24 mouse cellular contexts compared by ENCODE assay signal in the genomic region with DNA sequence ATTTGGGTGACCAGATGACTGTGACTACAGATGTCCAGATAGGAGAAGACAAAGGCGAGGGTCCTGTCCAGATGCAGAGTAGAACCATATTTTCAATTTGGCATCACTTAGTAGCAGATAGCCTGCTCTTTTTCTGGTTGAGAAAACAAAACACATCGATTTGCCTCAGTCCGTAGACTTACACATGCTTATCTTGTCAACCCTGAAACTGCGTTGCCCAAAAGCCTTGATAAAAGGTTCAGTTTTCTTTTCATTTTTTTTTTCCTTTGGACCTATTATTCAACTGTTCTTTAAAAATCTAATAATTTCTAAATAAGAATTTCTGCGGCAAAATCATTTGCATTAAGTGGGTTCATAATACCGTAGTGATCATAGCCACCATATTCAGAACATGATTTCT.
A peak's percentile ranks its signal among the peaks of the same experiment; 100 is the strongest.
DNase-seq lines count a peak whose midpoint lies in the region; ATAC-seq and TF ChIP-seq lines count a peak whose summit lies in the region.
"Had no signal": no experiment of that assay in that cellular context is flagged by ENCODE, and none has a peak within 500 bp of the region (broad histone marks: within the 10 kb centered on the region; RNA-seq: fewer than 3 reads in every experiment).

No protein-coding gene starts in this region.

- 73% methylated on average over 6 of the region's 6 CpGs for WGBS in heart, embryonic 10.5 days
- 92% methylated on average over 6 of the region's 6 CpGs for WGBS in midbrain, embryonic 11.5 days
- 92% methylated on average over 6 of the region's 6 CpGs for WGBS in midbrain, postnatal 0 days
- 92% methylated on average over 6 of the region's 6 CpGs for WGBS in hindbrain, embryonic 13.5 days

- H3K4me1 ChIP-seq in heart, embryonic 10.5 days: no peaks in the 10 kb centered on the region
- no peaks in the 10 kb centered on the region for H3K4me1 ChIP-seq in midbrain, embryonic 11.5 days (ENCODE audit: control insufficient read depth, insufficient read depth, low read length)
- H3K4me1 ChIP-seq in midbrain, postnatal 0 days (ENCODE audit: insufficient read depth, low read length): no peaks in the 10 kb centered on the region
- H3K4me1 ChIP-seq in hindbrain, embryonic 13.5 days (replicated peaks): peaks cover 9% of the 10 kb centered on the region; the same call in 1 of the 2 replicates
- H3K4me1 ChIP-seq: embryonic facial prominence, embryonic 15.5 days; forebrain, embryonic 10.5 days; forebrain, embryonic 12.5 days had no signal

- DNase-seq in heart, adult 18-20 months: peak; percentile 5 to 10
- DNase-seq in heart, embryonic 10.5 days (ENCODE audit: low spot score): no peak
- peak; percentile 10 for DNase-seq in midbrain, embryonic 11.5 days (ENCODE audit: low spot score, missing footprints)
- no peak for DNase-seq in midbrain, postnatal 0 days (ENCODE audit: low spot score)
- DNase-seq in embryo, embryonic 11 days: no peak
- DNase-seq: adrenal gland, adult 8-10 months; adrenal gland, postnatal 14 days; adrenal gland, postnatal 36 days; cerebellum, adult 11-12 months; cerebellum, adult 2 months; cerebellum, adult 9-10 months; cerebellum, postnatal 10 days; cerebellum, postnatal 25 days had no signal

- no peak overlapping the region for H3K4me2 ChIP-seq in midbrain, embryonic 11.5 days
- no peak overlapping the region for H3K4me2 ChIP-seq in midbrain, postnatal 0 days (ENCODE audit: low read depth, low read length, poor library complexity, severe bottlenecking)
- no peak overlapping the region for H3K4me2 ChIP-seq in hindbrain, embryonic 13.5 days
- H3K4me2 ChIP-seq: embryonic facial prominence, embryonic 13.5 days; embryonic facial prominence, embryonic 15.5 days; forebrain, embryonic 12.5 days had no signal

- no peaks in the 10 kb centered on the region for H3K36me3 ChIP-seq in heart, embryonic 10.5 days
- no peaks in the 10 kb centered on the region for H3K36me3 ChIP-seq in midbrain, embryonic 11.5 days (ENCODE audit: control insufficient read depth, insufficient read depth, low read length)
- no peaks in the 10 kb centered on the region for H3K36me3 ChIP-seq in midbrain, postnatal 0 days (ENCODE audit: insufficient read depth, low read length)
- no peaks in the 10 kb centered on the region for H3K36me3 ChIP-seq in hindbrain, embryonic 13.5 days
- H3K36me3 ChIP-seq: embryonic facial prominence, embryonic 13.5 days; embryonic facial prominence, embryonic 15.5 days; forebrain, embryonic 10.5 days; forebrain, embryonic 12.5 days had no signal

- no peak for TF ChIP-seq CTCF in midbrain, postnatal 0 days (IDR thresholded peaks at IDR 0.05)

- no peaks in the 10 kb centered on the region for H3K27me3 ChIP-seq in heart, embryonic 10.5 days (ENCODE audit: insufficient read depth, poor library complexity, severe bottlenecking)
- H3K27me3 ChIP-seq in midbrain, embryonic 11.5 days (ENCODE audit: control insufficient read depth, insufficient read depth, low read length): no peaks in the 10 kb centered on the region
- no peaks in the 10 kb centered on the region for H3K27me3 ChIP-seq in midbrain, postnatal 0 days (ENCODE audit: insufficient read depth, low read length)
- no peaks in the 10 kb centered on the region for H3K27me3 ChIP-seq in hindbrain, embryonic 13.5 days
- H3K27me3 ChIP-seq: embryonic facial prominence, embryonic 13.5 days; embryonic facial prominence, embryonic 15.5 days; forebrain, embryonic 12.5 days had no signal

- H3K9ac ChIP-seq in midbrain, embryonic 11.5 days (ENCODE audit: low read length): no peak overlapping the region
- H3K9ac ChIP-seq in midbrain, postnatal 0 days (replicated peaks; ENCODE audit: low read length, poor library complexity, severe bottlenecking): no peak overlapping the region
- H3K9ac ChIP-seq in hindbrain, embryonic 13.5 days: no peak overlapping the region
- H3K9ac ChIP-seq: embryonic facial prominence, embryonic 13.5 days; embryonic facial prominence, embryonic 15.5 days; forebrain, embryonic 12.5 days had no signal

- no peak overlapping the region for H3K27ac ChIP-seq in heart, embryonic 10.5 days
- no peak overlapping the region for H3K27ac ChIP-seq in midbrain, embryonic 11.5 days (ENCODE audit: low read depth, low read length)
- H3K27ac ChIP-seq in midbrain, postnatal 0 days (ENCODE audit: low read depth, low read length): no peak overlapping the region
- H3K27ac ChIP-seq in hindbrain, embryonic 13.5 days: no peak overlapping the region
- H3K27ac ChIP-seq: embryonic facial prominence, embryonic 13.5 days; embryonic facial prominence, embryonic 15.5 days; forebrain, embryonic 10.5 days; forebrain, embryonic 12.5 days had no signal

- no peaks in the 10 kb centered on the region for H3K9me3 ChIP-seq in heart, embryonic 10.5 days
- H3K9me3 ChIP-seq in midbrain, embryonic 11.5 days (ENCODE audit: control insufficient read depth, low read length): no peaks in the 10 kb centered on the region
- H3K9me3 ChIP-seq in midbrain, postnatal 0 days (ENCODE audit: low read length): no peaks in the 10 kb centered on the region
- no peaks in the 10 kb centered on the region for H3K9me3 ChIP-seq in hindbrain, embryonic 13.5 days
- H3K9me3 ChIP-seq: embryonic facial prominence, embryonic 13.5 days; embryonic facial prominence, embryonic 15.5 days; forebrain, embryonic 10.5 days; forebrain, embryonic 12.5 days had no signal

- ATAC-seq in midbrain, embryonic 11.5 days (ENCODE audit: low FRiP score): no peak
- no peak for ATAC-seq in midbrain, postnatal 0 days (ENCODE audit: low FRiP score)
- 0 out of 2 replicates have a peak, but pooled peaks have one; percentile 20 for ATAC-seq in megakaryocyte progenitor cell, adult 5-6 weeks (replicated peaks; ENCODE audit: poor library complexity)
- no peak for ATAC-seq in hindbrain, embryonic 13.5 days (ENCODE audit: low FRiP score)
- ATAC-seq: activated CD4-positive, CD25-positive, alpha-beta regulatory T cell, adult 4 months; forebrain, embryonic 14.5 days; forebrain, embryonic 16.5 days; Patski had no signal

- H3K4me3 ChIP-seq in heart, embryonic 10.5 days: no peak overlapping the region
- no peak overlapping the region for H3K4me3 ChIP-seq in midbrain, embryonic 11.5 days (ENCODE audit: low read depth, low read length)
- H3K4me3 ChIP-seq in midbrain, postnatal 0 days (ENCODE audit: low read depth, low read length): no peak overlapping the region
- no peak overlapping the region for H3K4me3 ChIP-seq in hindbrain, embryonic 13.5 days
- H3K4me3 ChIP-seq: embryonic facial prominence, embryonic 13.5 days; embryonic facial prominence, embryonic 15.5 days; erythroblast, embryonic 14.5 days; forebrain, embryonic 10.5 days; forebrain, embryonic 12.5 days had no signal

Comparison
In these comparisons a context has a peak if more than half of its experiments do, and no peak if none do; other contexts are left out.
1. DNase-seq: peak in heart, adult 18-20 months (2 of 2) and midbrain, embryonic 11.5 days (single experiment); none in heart, embryonic 10.5 days (single experiment), midbrain, postnatal 0 days (single experiment) and embryo, embryonic 11 days (single experiment).